Mouse (Mus musculus): ENCODE results near the gene Gm49383. TPM values are rescaled to one million over a fixed set of nuclear protein-coding genes. Genes with fewer than 3 reads are reported as not detected.

Gene Gm49383
- 2.4 TPM for polyA plus RNA-seq (2014; fragmentation: Illumina TruSeq; extraction: RNeasy Lipid Tissue Mini Kit (QIAGEN cat#74804); ENCODE audit: low read depth, low replicate concordance)

GRCm38 (mm10) chr12:69196444-69197377 is at the start of gene Gm49383:
TSS of gene Gm49383 (minus strand) at chr12:69197104.

GRCm38 (mm10) chr12:69240876-69241275 is 44.0 kb upstream of the Gm49383 start, which contains the start of gene Klhdc1:
TSS of gene Klhdc1 (plus strand) at chr12:69241176.

GRCm38 (mm10) chr12:69227776-69228466 is 31.0 kb upstream of the Gm49383 start, which contains the start of gene Pole2:
TSS of gene Pole2 (minus strand) at chr12:69228195.

GRCm38 (mm10) chr12:69204052-69204833 is 7.3 kb upstream of the Gm49383 start, which contains the start of gene Gm49384:
TSS of gene Gm49384 (minus strand) at chr12:69204267.

GRCm38 (mm10) chr12:69198164-69198535 is 1.2 kb upstream of the Gm49383 start, which contains the start of gene Dnaaf2:
TSS of gene Dnaaf2 (minus strand) at chr12:69198429.

GRCm38 (mm10) chr12:69183583-69184308 is 13.2 kb downstream of the Gm49383 start, which contains the start of the genes Rpl36al and Mgat2:
TSS of gene Rpl36al (minus strand) at chr12:69184083.
TSS of gene Mgat2 (plus strand) at chr12:69184157.

GRCm38 (mm10) chr12:69168461-69169106 is 28.3 kb downstream of the Gm49383 start, which contains the start of gene Lrr1:
TSS of gene Lrr1 (plus strand) at chr12:69168814.

GRCm38 (mm10) chr12:69158765-69159577 is 37.9 kb downstream of the Gm49383 start, which contains the start of gene Rps29:
TSS of gene Rps29 (minus strand) at chr12:69159186.

Other genes starting within 250 kb of the Gm49383 start
- gene Rps29, start 37.9 kb downstream of the Gm49383 start, polyA plus RNA-seq (2014; fragmentation: Illumina TruSeq; extraction: RNeasy Lipid Tissue Mini Kit (QIAGEN cat#74804); ENCODE audit: low read depth, low replicate concordance) = 11.5 TPM
- gene Lrr1, start 28.3 kb downstream of the Gm49383 start, polyA plus RNA-seq (2014; fragmentation: Illumina TruSeq; extraction: RNeasy Lipid Tissue Mini Kit (QIAGEN cat#74804); ENCODE audit: low read depth, low replicate concordance) = 0.82 TPM
- 235 TPM for gene Rpl36al, start 13.0 kb downstream of the Gm49383 start, polyA plus RNA-seq (2014; fragmentation: Illumina TruSeq; extraction: RNeasy Lipid Tissue Mini Kit (QIAGEN cat#74804); ENCODE audit: low read depth, low replicate concordance)
- 170 TPM for gene Mgat2, start 12.9 kb downstream of the Gm49383 start, polyA plus RNA-seq (2014; fragmentation: Illumina TruSeq; extraction: RNeasy Lipid Tissue Mini Kit (QIAGEN cat#74804); ENCODE audit: low read depth, low replicate concordance)
- gene Dnaaf2, start 1.3 kb upstream of the Gm49383 start, polyA plus RNA-seq (2014; fragmentation: Illumina TruSeq; extraction: RNeasy Lipid Tissue Mini Kit (QIAGEN cat#74804); ENCODE audit: low read depth, low replicate concordance) = 1.5 TPM
- 9.9 TPM for gene Gm49384, start 7.2 kb upstream of the Gm49383 start, polyA plus RNA-seq (2014; fragmentation: Illumina TruSeq; extraction: RNeasy Lipid Tissue Mini Kit (QIAGEN cat#74804); ENCODE audit: low read depth, low replicate concordance)
- gene Pole2, start 31.1 kb upstream of the Gm49383 start, polyA plus RNA-seq (2014; fragmentation: Illumina TruSeq; extraction: RNeasy Lipid Tissue Mini Kit (QIAGEN cat#74804); ENCODE audit: low read depth, low replicate concordance) = 5.5 TPM
- 21.4 TPM for gene Klhdc1, start 44.1 kb upstream of the Gm49383 start, polyA plus RNA-seq (2014; fragmentation: Illumina TruSeq; extraction: RNeasy Lipid Tissue Mini Kit (QIAGEN cat#74804); ENCODE audit: low read depth, low replicate concordance)
- gene Klhdc2, start 99.6 kb upstream of the Gm49383 start, polyA plus RNA-seq (2014; fragmentation: Illumina TruSeq; extraction: RNeasy Lipid Tissue Mini Kit (QIAGEN cat#74804); ENCODE audit: low read depth, low replicate concordance) = 129 TPM
- gene Nemf, start 160.1 kb upstream of the Gm49383 start, polyA plus RNA-seq (2014; fragmentation: Illumina TruSeq; extraction: RNeasy Lipid Tissue Mini Kit (QIAGEN cat#74804); ENCODE audit: low read depth, low replicate concordance) = 126 TPM
- gene Arf6, start 175.0 kb upstream of the Gm49383 start, polyA plus RNA-seq (2014; fragmentation: Illumina TruSeq; extraction: RNeasy Lipid Tissue Mini Kit (QIAGEN cat#74804); ENCODE audit: low read depth, low replicate concordance) = 55.8 TPM
- not detected for gene Gm9887, start 175.4 kb upstream of the Gm49383 start, polyA plus RNA-seq (2014; fragmentation: Illumina TruSeq; extraction: RNeasy Lipid Tissue Mini Kit (QIAGEN cat#74804); ENCODE audit: low read depth, low replicate concordance)